Mouse (Mus musculus): ENCODE data around the gene 1700018B08Rik. TPM values are rescaled to one million over a fixed set of nuclear protein-coding genes. Genes with fewer than 3 reads are reported as not detected.

Gene 1700018B08Rik
- not detected in 2 replicates for polyA plus RNA-seq (2015; fragmentation: Nextera tagmentation; extraction: Ambion mirVana)

DNA sequence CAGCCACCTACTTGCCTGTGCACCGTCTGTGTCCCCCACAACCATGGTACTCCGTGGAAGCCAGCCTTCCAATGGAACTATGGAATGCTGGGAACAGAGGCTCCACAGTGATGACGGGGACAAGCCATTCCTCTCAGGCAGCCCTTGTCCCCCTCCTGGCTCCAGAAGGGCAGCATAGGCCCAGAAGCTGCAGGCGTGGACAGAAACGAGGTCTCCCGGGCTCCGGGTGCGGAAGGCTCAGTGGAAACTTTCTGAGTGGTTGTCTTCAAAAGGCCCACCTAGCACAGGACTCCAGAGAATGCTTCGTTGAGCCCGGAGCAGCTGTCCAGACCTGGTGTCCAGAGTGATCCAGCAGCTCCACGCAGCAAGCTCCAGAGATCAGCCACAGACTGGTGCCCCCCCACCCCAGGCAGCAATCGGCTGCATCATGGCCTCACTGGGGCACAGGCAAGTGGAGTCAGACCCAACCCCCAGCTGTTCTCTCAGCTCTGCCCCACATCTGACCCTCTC lies at the start of gene 1700018B08Rik:
Gene 1700018B08Rik (minus strand): TSS at position 45 of the 510 bp plus-strand sequence.
- Histone ChIP-seq H3K9me3 (replicated peaks; ENCODE audit: control insufficient read depth, low read length) (peaks cover 3% of the 10 kb centered on the region; the same call in 1 of the 2 replicates), H3K36me3 (ENCODE audit: control insufficient read depth, insufficient read depth) (no peaks in the 10 kb centered on the region), H3K4me3 (ENCODE audit: low read length) (no peak within 1 kb of the TSS), H3K4me2 (ENCODE audit: low read depth, low read length) (no peak within 1 kb of the TSS), H3K4me1 (ENCODE audit: control insufficient read depth, insufficient read depth, low read length) (no peaks in the 10 kb centered on the region), H3K27ac (ENCODE audit: low read length) (no peak within 1 kb of the TSS), H3K27me3 (ENCODE audit: control insufficient read depth, insufficient read depth, low read length) (peaks cover 12% of the 10 kb centered on the region), H3K9ac (ENCODE audit: low read length) (no peak within 1 kb of the TSS)
- no peak for ATAC-seq (replicated peaks; ENCODE audit: extremely low read depth, insufficient read depth, low FRiP score)
- 68% methylated on average over 12 of the region's 12 CpGs for WGBS

- no peaks in the 10 kb centered on the region for H3K9me3 ChIP-seq (replicated peaks; ENCODE audit: control insufficient read depth, low read length)
- no peak for ATAC-seq (replicated peaks; ENCODE audit: extremely low read depth, insufficient read depth, low FRiP score)
- no peaks in the 10 kb centered on the region for H3K27me3 ChIP-seq (ENCODE audit: control insufficient read depth, insufficient read depth, low read length)
- H3K27ac ChIP-seq (ENCODE audit: low read length) = 0 out of 2 replicates have a peak overlapping the region, but pooled peaks have one; percentile 11
- H3K4me1 ChIP-seq (ENCODE audit: control insufficient read depth, insufficient read depth, low read length) = peaks cover 21% of the 10 kb centered on the region
- WGBS = 88% methylated on average over 5 of the region's 5 CpGs
- no peak overlapping the region for H3K9ac ChIP-seq (ENCODE audit: low read length)
- H3K4me3 ChIP-seq (ENCODE audit: low read length) = no peak overlapping the region
- H3K4me2 ChIP-seq (ENCODE audit: low read depth, low read length) = no peak overlapping the region
- H3K36me3 ChIP-seq (ENCODE audit: control insufficient read depth, insufficient read depth) = peaks cover 23% of the 10 kb centered on the region
Observed at GRCm38 (mm10) chr8:121593293-121593692, 49.2 kb upstream of the 1700018B08Rik start.

- Histone ChIP-seq H3K4me1 (ENCODE audit: control insufficient read depth, insufficient read depth, low read length) (peaks cover 21% of the 10 kb centered on the region), H3K9me3 (replicated peaks; ENCODE audit: control insufficient read depth, low read length) (no peaks in the 10 kb centered on the region), H3K4me3 (ENCODE audit: low read length) (peak overlapping the region; percentile 93), H3K27me3 (ENCODE audit: control insufficient read depth, insufficient read depth, low read length) (no peaks in the 10 kb centered on the region), H3K9ac (ENCODE audit: low read length) (peak overlapping the region; percentile 92), H3K4me2 (ENCODE audit: low read depth, low read length) (peak overlapping the region; percentile 93), H3K36me3 (ENCODE audit: control insufficient read depth, insufficient read depth) (peaks cover 17% of the 10 kb centered on the region; the same call in 1 of the 2 replicates), H3K27ac (ENCODE audit: low read length) (peak overlapping the region; percentile 57)
- ATAC-seq (replicated peaks; ENCODE audit: extremely low read depth, insufficient read depth, low FRiP score) = 0 out of 2 replicates have a peak, but pooled peaks have one; percentile 12
- WGBS = 13% methylated on average over 20 of the region's 20 CpGs
Observed at GRCm38 (mm10) chr8:121591178-121592066, 47.3 kb upstream of the 1700018B08Rik start.

GRCm38 (mm10) chr8:121590203-121591177 lies 46.4 kb upstream of the 1700018B08Rik start, which contains the start of gene Map1lc3b:
Gene Map1lc3b, plus strand, starts transcription at chr8:121590361.
- peak; percentile 87 for ATAC-seq (replicated peaks; ENCODE audit: extremely low read depth, insufficient read depth, low FRiP score)
- Histone ChIP-seq H3K4me2 (ENCODE audit: low read depth, low read length) (peak within 1 kb of the TSS; percentile 93), H3K27me3 (ENCODE audit: control insufficient read depth, insufficient read depth, low read length) (no peaks in the 10 kb centered on the region), H3K27ac (ENCODE audit: low read length) (peak within 1 kb of the TSS; percentile 78), H3K9me3 (replicated peaks; ENCODE audit: control insufficient read depth, low read length) (no peaks in the 10 kb centered on the region), H3K9ac (ENCODE audit: low read length) (peak within 1 kb of the TSS; percentile 92), H3K36me3 (ENCODE audit: control insufficient read depth, insufficient read depth) (peaks cover 14% of the 10 kb centered on the region; the same call in 1 of the 2 replicates), H3K4me1 (ENCODE audit: control insufficient read depth, insufficient read depth, low read length) (peaks cover 24% of the 10 kb centered on the region), H3K4me3 (ENCODE audit: low read length) (peak within 1 kb of the TSS; percentile 93)
- WGBS = under 1% methylated on average over 91 of the region's 94 CpGs

DNA sequence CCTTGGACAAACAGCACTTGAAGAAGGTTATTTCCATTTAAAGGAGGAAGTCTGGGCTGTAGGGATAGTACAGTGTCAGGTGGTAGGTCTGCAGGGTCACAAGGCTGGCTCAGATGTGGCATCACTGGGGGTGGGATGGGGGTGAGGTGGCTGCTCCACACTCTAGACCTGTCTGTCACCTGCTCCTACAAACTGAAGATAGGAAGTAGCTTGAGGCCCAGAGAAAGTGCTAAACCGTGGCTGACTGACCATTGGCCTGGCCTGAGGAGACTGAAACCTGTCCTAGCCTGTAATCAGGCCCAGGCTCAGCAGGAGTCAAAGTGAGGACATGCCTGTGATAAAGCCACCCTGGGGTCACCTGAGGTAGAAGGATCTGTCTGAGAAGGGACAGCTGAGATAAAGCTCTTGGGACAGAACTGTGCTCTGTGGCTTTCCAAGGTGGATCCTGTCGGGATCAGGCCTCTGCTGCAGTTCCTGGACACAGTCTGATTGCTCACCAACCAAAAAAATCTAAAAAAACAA lies 45.1 kb upstream of the 1700018B08Rik start:
- Histone ChIP-seq H3K4me3 (ENCODE audit: low read length) (no peak overlapping the region), H3K36me3 (ENCODE audit: control insufficient read depth, insufficient read depth) (0 out of 2 replicates have a peak, but pooled peaks cover 4% of the 10 kb centered on the region), H3K9me3 (replicated peaks; ENCODE audit: control insufficient read depth, low read length) (no peaks in the 10 kb centered on the region), H3K4me2 (ENCODE audit: low read depth, low read length) (no peak overlapping the region), H3K9ac (ENCODE audit: low read length) (no peak overlapping the region), H3K4me1 (ENCODE audit: control insufficient read depth, insufficient read depth, low read length) (peaks cover 28% of the 10 kb centered on the region), H3K27me3 (ENCODE audit: control insufficient read depth, insufficient read depth, low read length) (no peaks in the 10 kb centered on the region), H3K27ac (ENCODE audit: low read length) (no peak overlapping the region)
- ATAC-seq (replicated peaks; ENCODE audit: extremely low read depth, insufficient read depth, low FRiP score) = no peak
- WGBS = 37% methylated on average over 2 of the region's 2 CpGs

DNA sequence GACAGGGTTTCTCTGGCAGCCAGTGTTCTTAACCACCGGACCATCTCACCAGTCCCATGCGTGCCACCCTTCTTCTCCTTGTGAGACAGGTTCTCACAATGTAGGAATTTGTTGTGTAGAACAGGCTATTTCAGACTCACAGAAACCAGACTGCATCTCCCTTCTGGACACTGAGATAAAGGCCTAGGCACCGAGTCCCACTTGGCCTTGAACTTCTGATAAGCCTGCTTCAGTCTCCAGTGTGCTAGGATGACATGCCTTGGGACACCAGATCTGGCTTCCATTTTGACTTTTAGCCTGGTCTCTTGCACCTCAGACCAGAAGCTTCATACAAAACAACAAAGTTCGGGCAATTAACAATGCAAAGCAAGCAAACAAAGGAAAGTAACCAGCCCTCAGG lies 44.6 kb upstream of the 1700018B08Rik start:
- 71% methylated on average over 4 of the region's 4 CpGs for WGBS
- Histone ChIP-seq H3K4me2 (ENCODE audit: low read depth, low read length) (no peak overlapping the region), H3K9ac (ENCODE audit: low read length) (no peak overlapping the region), H3K36me3 (ENCODE audit: control insufficient read depth, insufficient read depth) (0 out of 2 replicates have a peak, but pooled peaks cover 4% of the 10 kb centered on the region), H3K9me3 (replicated peaks; ENCODE audit: control insufficient read depth, low read length) (no peaks in the 10 kb centered on the region), H3K27me3 (ENCODE audit: control insufficient read depth, insufficient read depth, low read length) (no peaks in the 10 kb centered on the region), H3K4me1 (ENCODE audit: control insufficient read depth, insufficient read depth, low read length) (peaks cover 28% of the 10 kb centered on the region), H3K4me3 (ENCODE audit: low read length) (no peak overlapping the region), H3K27ac (ENCODE audit: low read length) (no peak overlapping the region)
- no peak for ATAC-seq (replicated peaks; ENCODE audit: extremely low read depth, insufficient read depth, low FRiP score)

DNA sequence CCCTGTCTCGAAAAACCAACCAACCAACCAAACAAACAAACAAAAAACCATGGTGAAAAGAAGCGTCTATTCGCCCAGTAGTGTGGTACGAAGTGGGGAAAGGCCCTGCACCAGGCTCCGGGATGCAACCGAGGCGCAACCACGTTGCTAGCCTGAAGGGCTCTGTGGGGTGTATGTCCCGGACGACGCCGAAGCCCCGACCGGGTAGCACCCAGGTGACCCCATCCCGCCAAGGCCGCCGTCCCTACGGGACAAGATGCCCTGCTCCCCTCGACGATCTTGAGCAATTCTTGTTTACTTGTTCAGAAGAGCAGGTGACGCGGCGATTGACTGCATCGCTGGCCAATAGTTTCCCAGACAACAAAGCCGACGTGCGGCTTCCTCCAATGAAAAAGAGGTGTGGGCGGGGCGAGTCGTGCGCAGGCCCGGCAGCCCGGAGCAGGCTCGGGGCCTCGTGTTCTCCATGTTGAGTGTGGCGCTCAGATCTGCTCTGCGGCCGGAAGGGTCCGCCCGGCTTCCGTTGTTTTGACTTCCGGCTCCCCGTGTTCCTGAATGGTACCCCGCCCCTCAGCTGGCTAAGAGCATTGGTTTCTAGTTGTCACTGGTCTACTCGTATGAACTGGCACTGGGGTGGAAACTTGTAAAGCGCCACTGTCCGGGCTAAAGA lies 41.2 kb upstream of the 1700018B08Rik start:
- peak; percentile 93 for ATAC-seq (replicated peaks; ENCODE audit: extremely low read depth, insufficient read depth, low FRiP score)

GRCm38 (mm10) chr8:121584730-121585129 lies 40.6 kb upstream of the 1700018B08Rik start:
- H3K4me1 ChIP-seq (ENCODE audit: control insufficient read depth, insufficient read depth, low read length) = peaks cover 9% of the 10 kb centered on the region
- H3K4me2 ChIP-seq (ENCODE audit: low read depth, low read length) = peak overlapping the region; percentile 84
- peak overlapping the region; percentile 87 for H3K9ac ChIP-seq (ENCODE audit: low read length)
- H3K27ac ChIP-seq (ENCODE audit: low read length) = no peak overlapping the region
- WGBS = 35% methylated on average over 13 of the region's 13 CpGs
- no peaks in the 10 kb centered on the region for H3K9me3 ChIP-seq (replicated peaks; ENCODE audit: control insufficient read depth, low read length)
- no peak for ATAC-seq (replicated peaks; ENCODE audit: extremely low read depth, insufficient read depth, low FRiP score)
- no peaks in the 10 kb centered on the region for H3K36me3 ChIP-seq (ENCODE audit: control insufficient read depth, insufficient read depth)
- peak overlapping the region; percentile 86 for H3K4me3 ChIP-seq (ENCODE audit: low read length)
- H3K27me3 ChIP-seq (ENCODE audit: control insufficient read depth, insufficient read depth, low read length) = no peaks in the 10 kb centered on the region

More for the DNA sequence above, 41.2 kb upstream of the 1700018B08Rik start:
- H3K4me2 ChIP-seq (ENCODE audit: low read depth, low read length) = peak overlapping the region; percentile 84
- peak overlapping the region; percentile 86 for H3K4me3 ChIP-seq (ENCODE audit: low read length)
- peak overlapping the region; percentile 87 for H3K9ac ChIP-seq (ENCODE audit: low read length)
- H3K27me3 ChIP-seq (ENCODE audit: control insufficient read depth, insufficient read depth, low read length) = no peaks in the 10 kb centered on the region
- peaks cover 12% of the 10 kb centered on the region for H3K4me1 ChIP-seq (ENCODE audit: control insufficient read depth, insufficient read depth, low read length)
- peak overlapping the region; percentile 67; the same call in 1 of the 2 replicates for H3K27ac ChIP-seq (ENCODE audit: low read length)
- no peaks in the 10 kb centered on the region for H3K36me3 ChIP-seq (ENCODE audit: control insufficient read depth, insufficient read depth)
- H3K9me3 ChIP-seq (replicated peaks; ENCODE audit: control insufficient read depth, low read length) = no peaks in the 10 kb centered on the region
- WGBS = under 1% methylated on average over 47 of the region's 47 CpGs

All from heart, embryonic 16.5 days (tissue).